Mouse (Mus musculus): ENCODE measurements around the gene Col11a2. TPM values are rescaled to one million over a fixed set of nuclear protein-coding genes. Genes with fewer than 3 reads are reported as not detected.

The Col11a2 gene
- polyA plus RNA-seq, 1 experiment from 2014 or later: 2.2 TPM

DNA sequence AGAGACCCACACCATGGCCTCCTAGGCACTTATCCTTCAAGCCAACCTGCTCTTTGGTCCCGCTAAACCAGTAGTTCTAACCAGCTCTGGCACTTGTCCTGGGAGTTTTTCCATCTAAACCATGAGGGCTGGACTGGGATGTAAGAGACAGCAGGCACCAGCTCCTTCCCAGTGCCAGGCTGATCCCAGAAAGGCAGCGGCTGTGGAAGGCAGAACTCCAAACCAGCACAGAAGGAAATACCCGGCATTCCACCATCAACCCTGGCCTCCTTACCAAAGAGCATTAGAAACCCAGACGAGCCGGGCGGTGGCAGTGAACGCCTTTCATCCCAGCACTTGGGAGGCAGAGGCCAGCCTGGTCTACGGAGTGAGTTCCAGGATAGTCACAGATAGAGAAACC, 71.1 kb downstream of the Col11a2 start:
- no peak for ATAC-seq (replicated peaks; ENCODE audit: low FRiP score)
- H3K4me1 ChIP-seq: peaks cover 9% of the 10 kb centered on the region
- no peaks in the 10 kb centered on the region for H3K27me3 ChIP-seq
- no peak overlapping the region for H3K9ac ChIP-seq
- no peak overlapping the region for H3K4me2 ChIP-seq
- no peaks in the 10 kb centered on the region for H3K9me3 ChIP-seq (replicated peaks)
- peak overlapping the region; percentile 41; the same call in 1 of the 2 replicates for H3K27ac ChIP-seq
- no peak overlapping the region for H3K4me3 ChIP-seq (replicated peaks)
- peaks cover 65% of the 10 kb centered on the region for H3K36me3 ChIP-seq
- WGBS: 65% methylated on average over 8 of the region's 8 CpGs

GRCm38 (mm10) chr17:34114114-34114513, 74.9 kb downstream of the Col11a2 start:
- 0 out of 2 replicates have a peak overlapping the region, but pooled peaks have one; percentile 6 for H3K9ac ChIP-seq
- no peak overlapping the region for H3K4me3 ChIP-seq (replicated peaks)
- H3K27me3 ChIP-seq: no peaks in the 10 kb centered on the region
- no peak overlapping the region for H3K27ac ChIP-seq
- H3K4me1 ChIP-seq: peaks cover 29% of the 10 kb centered on the region
- 94% methylated on average over 7 of the region's 7 CpGs for WGBS
- no peak for ATAC-seq (replicated peaks; ENCODE audit: low FRiP score)
- no peak overlapping the region for H3K4me2 ChIP-seq
- no peaks in the 10 kb centered on the region for H3K9me3 ChIP-seq (replicated peaks)
- peaks cover 93% of the 10 kb centered on the region for H3K36me3 ChIP-seq

MicroRNAs encoded within 50 kb of the gene (microRNA counts, 519-probe panel; counts per million panel counts)
- 1,586 counts per million, percentile 7 among the panel's probes with 10 or more counts for microRNA mmu-miR-219

Small RNA genes within 50 kb of the gene (microRNA-seq; reads per million reads assigned to microRNA genes)
- 0.89 reads per million for gene Mir219a-1
- not detected for gene Mir219c

Other genes with a start within 250 kb of the Col11a2 start
- gene Kank3, start 228.9 kb upstream of the Col11a2 start, polyA plus RNA-seq (2015; fragmentation: Nextera tagmentation; extraction: Ambion mirVana): 46.5 and 53.4 TPM in 2 replicates
- gene Rps28, start 214.9 kb upstream of the Col11a2 start, polyA plus RNA-seq (2015; fragmentation: Nextera tagmentation; extraction: Ambion mirVana): 1,038 and 1,163 TPM in 2 replicates
- gene Ndufa7, start 214.9 kb upstream of the Col11a2 start, polyA plus RNA-seq (2015; fragmentation: Nextera tagmentation; extraction: Ambion mirVana): 490 and 495 TPM in 2 replicates
- gene Cd320, start 196.3 kb upstream of the Col11a2 start, polyA plus RNA-seq (2015; fragmentation: Nextera tagmentation; extraction: Ambion mirVana): 97.9 and 102 TPM in 2 replicates
- not detected in 2 replicates for gene Gm7029, start 165.6 kb upstream of the Col11a2 start, polyA plus RNA-seq (2015; fragmentation: Nextera tagmentation; extraction: Ambion mirVana)
- gene Kifc1, start 148.8 kb upstream of the Col11a2 start, polyA plus RNA-seq (2015; fragmentation: Nextera tagmentation; extraction: Ambion mirVana): 8.2 and 9.1 TPM in 2 replicates
- gene Platr17, start 134.3 kb upstream of the Col11a2 start, polyA plus RNA-seq (2015; fragmentation: Nextera tagmentation; extraction: Ambion mirVana): 0.19 TPM in 1 of 2 replicates, not detected in the other
- 47.6 and 60.0 TPM in 2 replicates for gene Daxx, start 130.0 kb upstream of the Col11a2 start, polyA plus RNA-seq (2015; fragmentation: Nextera tagmentation; extraction: Ambion mirVana)
- gene Tapbp, start 123.5 kb upstream of the Col11a2 start, polyA plus RNA-seq (2015; fragmentation: Nextera tagmentation; extraction: Ambion mirVana): 28.3 and 35.9 TPM in 2 replicates
- gene Zbtb22, start 123.5 kb upstream of the Col11a2 start, polyA plus RNA-seq (2015; fragmentation: Nextera tagmentation; extraction: Ambion mirVana): 17.5 and 19.3 TPM in 2 replicates
- gene Rgl2, start 109.9 kb upstream of the Col11a2 start, polyA plus RNA-seq (2015; fragmentation: Nextera tagmentation; extraction: Ambion mirVana): 30.7 and 34.5 TPM in 2 replicates
- 171 and 183 TPM in 2 replicates for gene Pfdn6, start 99.1 kb upstream of the Col11a2 start, polyA plus RNA-seq (2015; fragmentation: Nextera tagmentation; extraction: Ambion mirVana)
- gene Wdr46, start 98.8 kb upstream of the Col11a2 start, polyA plus RNA-seq (2015; fragmentation: Nextera tagmentation; extraction: Ambion mirVana): 41.8 and 44.0 TPM in 2 replicates
- 5.1 and 5.6 TPM in 2 replicates for gene B3galt4, start 87.9 kb upstream of the Col11a2 start, polyA plus RNA-seq (2015; fragmentation: Nextera tagmentation; extraction: Ambion mirVana)
- gene Vps52, start 83.6 kb upstream of the Col11a2 start, polyA plus RNA-seq (2015; fragmentation: Nextera tagmentation; extraction: Ambion mirVana): 48.0 and 53.5 TPM in 2 replicates
- gene Rps18, start 83.4 kb upstream of the Col11a2 start, polyA plus RNA-seq (2015; fragmentation: Nextera tagmentation; extraction: Ambion mirVana): 1,731 and 1,904 TPM in 2 replicates
- 24.6 and 27.2 TPM in 2 replicates for gene H2-K1, start 39.1 kb upstream of the Col11a2 start, polyA plus RNA-seq (2015; fragmentation: Nextera tagmentation; extraction: Ambion mirVana)
- 20.3 and 21.7 TPM in 2 replicates for gene Ring1, start 14.8 kb upstream of the Col11a2 start, polyA plus RNA-seq (2015; fragmentation: Nextera tagmentation; extraction: Ambion mirVana)
- gene H2-Ke6, start 11.4 kb upstream of the Col11a2 start, polyA plus RNA-seq (2015; fragmentation: Nextera tagmentation; extraction: Ambion mirVana): 51.7 and 52.5 TPM in 2 replicates
- 197 and 211 TPM in 2 replicates for gene Slc39a7, start 7.8 kb upstream of the Col11a2 start, polyA plus RNA-seq (2015; fragmentation: Nextera tagmentation; extraction: Ambion mirVana)
- gene Rxrb, start 7.6 kb upstream of the Col11a2 start, polyA plus RNA-seq (2015; fragmentation: Nextera tagmentation; extraction: Ambion mirVana): 50.5 and 53.0 TPM in 2 replicates
- gene H2-Oa, start 52.9 kb downstream of the Col11a2 start, polyA plus RNA-seq (2015; fragmentation: Nextera tagmentation; extraction: Ambion mirVana): 0.39 and 0.64 TPM in 2 replicates
- gene H2-DMa, start 80.1 kb downstream of the Col11a2 start, polyA plus RNA-seq (2015; fragmentation: Nextera tagmentation; extraction: Ambion mirVana): 14.8 and 15.9 TPM in 2 replicates
- gene Brd2, start 83.2 kb downstream of the Col11a2 start, polyA plus RNA-seq (2015; fragmentation: Nextera tagmentation; extraction: Ambion mirVana): 135 and 140 TPM in 2 replicates
- 22.6 and 25.3 TPM in 2 replicates for gene H2-DMb2, start 103.9 kb downstream of the Col11a2 start, polyA plus RNA-seq (2015; fragmentation: Nextera tagmentation; extraction: Ambion mirVana)
- gene H2-DMb1, start 113.6 kb downstream of the Col11a2 start, polyA plus RNA-seq (2015; fragmentation: Nextera tagmentation; extraction: Ambion mirVana): 4.9 and 6.0 TPM in 2 replicates
- 3.5 and 3.8 TPM in 2 replicates for gene Tap1, start 148.1 kb downstream of the Col11a2 start, polyA plus RNA-seq (2015; fragmentation: Nextera tagmentation; extraction: Ambion mirVana)
- gene Psmb9, start 148.3 kb downstream of the Col11a2 start, polyA plus RNA-seq (2015; fragmentation: Nextera tagmentation; extraction: Ambion mirVana): 3.0 and 3.2 TPM in 2 replicates
- 6.0 and 7.1 TPM in 2 replicates for gene Psmb8, start 158.3 kb downstream of the Col11a2 start, polyA plus RNA-seq (2015; fragmentation: Nextera tagmentation; extraction: Ambion mirVana)
- 3.5 and 4.1 TPM in 2 replicates for gene Tap2, start 164.1 kb downstream of the Col11a2 start, polyA plus RNA-seq (2015; fragmentation: Nextera tagmentation; extraction: Ambion mirVana)
- gene H2-Ob, start 199.5 kb downstream of the Col11a2 start, polyA plus RNA-seq (2015; fragmentation: Nextera tagmentation; extraction: Ambion mirVana): 0.13 TPM in 1 of 2 replicates, not detected in the other
- 23.3 and 27.5 TPM in 2 replicates for gene H2-Ab1, start 218.3 kb downstream of the Col11a2 start, polyA plus RNA-seq (2015; fragmentation: Nextera tagmentation; extraction: Ambion mirVana)
- gene H2-Aa, start 248.4 kb downstream of the Col11a2 start, polyA plus RNA-seq (2015; fragmentation: Nextera tagmentation; extraction: Ambion mirVana): 2.1 and 2.3 TPM in 2 replicates